Mouse (Mus musculus): ENCODE results near the gene Ptpn1. TPM values are rescaled to one million over a fixed set of nuclear protein-coding genes. Genes with fewer than 3 reads are reported as not detected.
A peak's percentile ranks its signal among the peaks of the same experiment; 100 is the strongest.

Gene Ptpn1
- polyA plus RNA-seq, 1 experiment: 34.3 TPM

- WGBS: 88% methylated on average over 10 of the region's 10 CpGs
- Histone ChIP-seq H3K4me3 (replicated peaks; ENCODE audit: control insufficient read depth, low read depth, low read length) (no peak overlapping the region), H3K27ac (ENCODE audit: control insufficient read depth, insufficient read depth, low read depth, low read length, poor library complexity) (no peak overlapping the region), H3K4me1 (ENCODE audit: control insufficient read depth, insufficient read depth, low read length) (no peaks in the 10 kb centered on the region)
- no peak for TF ChIP-seq POLR2A (IDR thresholded peaks at IDR 0.05; ENCODE audit: borderline replicate concordance, control insufficient read depth, low read depth, low read length)
- TF ChIP-seq CTCF (IDR thresholded peaks at IDR 0.05; ENCODE audit: control insufficient read depth, insufficient read depth, low read length): no peak
These were observed 38.1 kb downstream of the Ptpn1 start for GRCm38 (mm10) chr2:167969851-167970541.

- no peak for TF ChIP-seq CTCF (IDR thresholded peaks at IDR 0.05; ENCODE audit: control insufficient read depth, insufficient read depth, low read length)
- no peak for TF ChIP-seq POLR2A (IDR thresholded peaks at IDR 0.05; ENCODE audit: borderline replicate concordance, control insufficient read depth, low read depth, low read length)
- Histone ChIP-seq H3K4me1 (ENCODE audit: control insufficient read depth, insufficient read depth, low read length) (peaks cover 3% of the 10 kb centered on the region; the same call in 1 of the 2 replicates), H3K27ac (ENCODE audit: control insufficient read depth, insufficient read depth, low read depth, low read length, poor library complexity) (no peak overlapping the region), H3K4me3 (replicated peaks; ENCODE audit: control insufficient read depth, low read depth, low read length) (no peak overlapping the region)
- WGBS: 79% methylated on average over 5 of the region's 5 CpGs
These were observed 40.3 kb downstream of the Ptpn1 start for GRCm38 (mm10) chr2:167972146-167972545.

DNA sequence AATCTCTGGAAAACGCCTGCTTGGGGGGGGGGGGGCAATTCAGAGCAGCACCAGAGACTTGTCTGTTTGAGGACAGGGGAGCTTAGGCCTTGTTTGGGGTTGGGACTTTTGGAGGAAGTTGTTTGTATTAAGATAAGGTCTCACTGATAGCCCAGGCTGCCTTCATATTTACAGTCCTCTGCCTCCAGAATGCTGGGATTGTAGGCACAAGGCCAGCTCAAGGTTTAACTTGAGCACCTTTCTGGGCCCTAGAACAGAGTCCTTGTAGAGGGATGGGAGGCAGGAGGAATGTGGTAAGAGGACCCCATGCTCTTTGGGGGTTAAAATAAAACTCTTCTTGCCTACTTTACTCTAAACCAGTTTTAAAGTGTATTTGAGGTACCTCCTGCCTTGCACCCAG lies 41.0 kb downstream of the Ptpn1 start:
- H3K4me1 ChIP-seq (ENCODE audit: control insufficient read depth, insufficient read depth, low read length): peaks cover 3% of the 10 kb centered on the region; the same call in 1 of the 2 replicates
- TF ChIP-seq CTCF (IDR thresholded peaks at IDR 0.05; ENCODE audit: control insufficient read depth, insufficient read depth, low read length) (no peak), POLR2A (IDR thresholded peaks at IDR 0.05; ENCODE audit: borderline replicate concordance, control insufficient read depth, low read depth, low read length) (no peak)
- no peak overlapping the region for H3K27ac ChIP-seq (ENCODE audit: control insufficient read depth, insufficient read depth, low read depth, low read length, poor library complexity)
- 35% methylated on average over 1 of the region's 1 CpGs for WGBS
- no peak overlapping the region for H3K4me3 ChIP-seq (replicated peaks; ENCODE audit: control insufficient read depth, low read depth, low read length)

- 18% methylated on average over 12 of the region's 12 CpGs for WGBS
- TF ChIP-seq CTCF (IDR thresholded peaks at IDR 0.05; ENCODE audit: control insufficient read depth, insufficient read depth, low read length): no peak
- no peak for TF ChIP-seq POLR2A (IDR thresholded peaks at IDR 0.05; ENCODE audit: borderline replicate concordance, control insufficient read depth, low read depth, low read length)
These were observed 43.9 kb downstream of the Ptpn1 start for GRCm38 (mm10) chr2:167975746-167976145.

DNA sequence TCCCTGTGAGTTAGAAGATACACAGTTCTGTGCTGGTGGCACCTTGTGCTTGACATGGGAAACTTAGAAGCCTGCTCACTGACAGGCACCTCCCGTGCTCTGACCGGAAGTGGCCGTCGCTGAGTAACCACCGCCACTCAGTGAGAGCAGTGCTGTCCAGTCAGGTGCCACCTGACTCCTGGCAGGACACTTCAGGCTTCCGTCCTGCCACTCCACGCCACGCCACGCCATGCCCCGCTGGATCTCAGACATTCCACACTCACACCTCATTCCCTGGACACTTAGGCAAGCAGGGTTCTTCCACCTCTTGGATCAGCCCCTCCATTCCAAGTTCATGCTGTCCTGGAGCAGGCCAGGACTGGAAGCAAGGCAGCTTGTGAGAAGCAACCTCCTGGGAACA lies 46.4 kb downstream of the Ptpn1 start:
- TF ChIP-seq POLR2A (IDR thresholded peaks at IDR 0.05; ENCODE audit: borderline replicate concordance, control insufficient read depth, low read depth, low read length) (no peak), CTCF (IDR thresholded peaks at IDR 0.05; ENCODE audit: control insufficient read depth, insufficient read depth, low read length) (no peak)
- Histone ChIP-seq H3K4me1 (ENCODE audit: control insufficient read depth, insufficient read depth, low read length) (peaks cover 3% of the 10 kb centered on the region; the same call in 1 of the 2 replicates), H3K4me3 (replicated peaks; ENCODE audit: control insufficient read depth, low read depth, low read length) (no peak overlapping the region), H3K27ac (ENCODE audit: control insufficient read depth, insufficient read depth, low read depth, low read length, poor library complexity) (no peak overlapping the region)
- WGBS: 88% methylated on average over 10 of the region's 10 CpGs

More at GRCm38 (mm10) chr2:167975746-167976145, 43.9 kb downstream of the Ptpn1 start:
- H3K27ac ChIP-seq (ENCODE audit: control insufficient read depth, insufficient read depth, low read depth, low read length, poor library complexity): no peak overlapping the region
- peaks cover 3% of the 10 kb centered on the region; the same call in 1 of the 2 replicates for H3K4me1 ChIP-seq (ENCODE audit: control insufficient read depth, insufficient read depth, low read length)
- H3K4me3 ChIP-seq (replicated peaks; ENCODE audit: control insufficient read depth, low read depth, low read length): no peak overlapping the region

- 18% methylated on average over 10 of the region's 10 CpGs for WGBS
- TF ChIP-seq POLR2A (IDR thresholded peaks at IDR 0.05; ENCODE audit: borderline replicate concordance, control insufficient read depth, low read depth, low read length): no peak
- TF ChIP-seq CTCF (IDR thresholded peaks at IDR 0.05; ENCODE audit: control insufficient read depth, insufficient read depth, low read length): no peak
- Histone ChIP-seq H3K4me3 (replicated peaks; ENCODE audit: control insufficient read depth, low read depth, low read length) (no peak overlapping the region), H3K4me1 (ENCODE audit: control insufficient read depth, insufficient read depth, low read length) (peaks cover 3% of the 10 kb centered on the region; the same call in 1 of the 2 replicates), H3K27ac (ENCODE audit: control insufficient read depth, insufficient read depth, low read depth, low read length, poor library complexity) (no peak overlapping the region)
These were observed 48.5 kb downstream of the Ptpn1 start for GRCm38 (mm10) chr2:167980391-167980790.

DNA sequence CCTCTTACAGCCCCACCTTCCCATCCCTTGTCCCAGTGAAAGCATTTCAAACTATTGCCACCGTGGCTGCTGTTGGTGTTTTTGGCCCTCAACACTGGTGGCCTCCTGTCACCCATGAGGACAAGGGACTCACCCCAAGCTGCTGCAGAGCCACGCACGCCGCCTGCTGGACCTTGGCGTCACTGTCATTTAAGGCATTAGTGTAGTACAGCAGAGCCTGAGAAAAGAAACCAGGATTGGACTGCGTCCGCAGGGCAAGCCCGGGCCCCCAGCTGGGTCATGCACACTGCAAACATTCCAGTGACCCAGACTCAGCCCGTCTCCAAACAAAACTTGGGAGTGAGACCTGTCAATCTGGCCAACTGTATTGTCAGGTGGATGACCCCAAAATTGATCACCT lies 50.8 kb downstream of the Ptpn1 start:
- TF ChIP-seq CTCF (IDR thresholded peaks at IDR 0.05; ENCODE audit: control insufficient read depth, insufficient read depth, low read length): 0 out of 2 replicates have a peak, but pooled peaks have one; percentile 13
- no peak for TF ChIP-seq POLR2A (IDR thresholded peaks at IDR 0.05; ENCODE audit: borderline replicate concordance, control insufficient read depth, low read depth, low read length)
- no peak overlapping the region for H3K27ac ChIP-seq (ENCODE audit: control insufficient read depth, insufficient read depth, low read depth, low read length, poor library complexity)
- H3K4me3 ChIP-seq (replicated peaks; ENCODE audit: control insufficient read depth, low read depth, low read length): no peak overlapping the region
- no peaks in the 10 kb centered on the region for H3K4me1 ChIP-seq (ENCODE audit: control insufficient read depth, insufficient read depth, low read length)
- 80% methylated on average over 9 of the region's 9 CpGs for WGBS

GRCm38 (mm10) chr2:167984371-167984770 lies 52.5 kb downstream of the Ptpn1 start:
- Histone ChIP-seq H3K4me1 (ENCODE audit: control insufficient read depth, insufficient read depth, low read length) (no peaks in the 10 kb centered on the region), H3K4me3 (replicated peaks; ENCODE audit: control insufficient read depth, low read depth, low read length) (no peak overlapping the region), H3K27ac (ENCODE audit: control insufficient read depth, insufficient read depth, low read depth, low read length, poor library complexity) (no peak overlapping the region)
- TF ChIP-seq CTCF (IDR thresholded peaks at IDR 0.05; ENCODE audit: control insufficient read depth, insufficient read depth, low read length) (no peak), POLR2A (IDR thresholded peaks at IDR 0.05; ENCODE audit: borderline replicate concordance, control insufficient read depth, low read depth, low read length) (no peak)
- WGBS: 90% methylated on average over 5 of the region's 5 CpGs

All from bone marrow, adult 2 months (tissue).